Mouse (Mus musculus) hindbrain, embryonic 16.5 days (tissue): Measurements from ENCODE around the gene Rab5b. TPM values are rescaled to one million over a fixed set of nuclear protein-coding genes. Genes with fewer than 3 reads are reported as not detected.
"Not testable (repeated sequence)": the region's sequence is repeated elsewhere in the genome, so short reads cannot be mapped to it uniquely, and the experiment has no call there.

Source experiments
- ATAC-seq: fragments of 200-750 bp; cut with Nextera tagmentation; 2 replicates; pipeline ENCODE4 v1.8.0; 2017; ENCODE audit warnings: moderate TSS enrichment, moderate library complexity
- H3K27ac ChIP-seq: fragments of 300-500 bp; sonication (generic); 2 replicates; pipeline ENCODE4 v1.5.1; 2014; ENCODE audit warnings: low read depth, mild to moderate bottlenecking, control low read depth, low read length, moderate library complexity
- H3K27me3 ChIP-seq: fragments of 300-500 bp; sonication (generic); replicated peaks from 2 replicates; pipeline ENCODE4 v1.6.1; 2014; ENCODE audit warnings: low read length; ENCODE audit not compliant: control insufficient read depth, insufficient read depth
- H3K36me3 ChIP-seq: fragments of 300-500 bp; sonication (generic); 2 replicates; pipeline ENCODE4 v1.6.1; 2014; ENCODE audit warnings: mild to moderate bottlenecking, low read length, moderate library complexity, mixed read lengths; ENCODE audit not compliant: control insufficient read depth, insufficient read depth
- H3K4me1 ChIP-seq: fragments of 300-500 bp; sonication (generic); 2 replicates; pipeline ENCODE4 v1.6.1; 2014; ENCODE audit warnings: low read depth, low read length; ENCODE audit not compliant: control insufficient read depth, insufficient read depth
- H3K4me2 ChIP-seq: fragments of 300-500 bp; sonication (generic); 2 replicates; pipeline ENCODE4 v1.6.1; 2014; ENCODE audit warnings: mild to moderate bottlenecking, low read length, control low read depth, moderate library complexity
- H3K4me3 ChIP-seq: fragments of 300-500 bp; sonication (generic); 2 replicates; pipeline ENCODE4 v1.5.1; 2014; ENCODE audit warnings: mild to moderate bottlenecking, low read length, control low read depth, moderate library complexity
- H3K9ac ChIP-seq: fragments of 300-500 bp; sonication (generic); 2 replicates; pipeline ENCODE4 v1.6.1; 2014; ENCODE audit warnings: low read depth, mild to moderate bottlenecking, control low read depth, low read length, moderate library complexity
- H3K9me3 ChIP-seq: fragments of 300-500 bp; sonication (generic); 2 replicates; pipeline ENCODE4 v1.6.1; 2014; ENCODE audit warnings: mild to moderate bottlenecking, low read length, moderate library complexity; ENCODE audit not compliant: control insufficient read depth
- WGBS: fragments of 180-500 bp; shearing (Covaris S2); extraction: QIAGEN DNeasy Blood & Tissue Kit; methylation state at CpG from one replicate; pipeline ENCODE4 v1.1.7; 2014; 5-methylcytosine and 5-hydroxymethylcytosine counted together
- polyA plus RNA-seq: library from polyadenylated mRNA; unstranded; fragments of >200 nt; fragmentation: Nextera tagmentation; extraction: Ambion mirVana; gene quantifications from 2 replicates; pipeline ENCODE4 v1.2.1, GENCODE M21; 2015

Gene Rab5b
- polyA plus RNA-seq, 1 experiment from 2014 or later: 118 TPM

DNA sequence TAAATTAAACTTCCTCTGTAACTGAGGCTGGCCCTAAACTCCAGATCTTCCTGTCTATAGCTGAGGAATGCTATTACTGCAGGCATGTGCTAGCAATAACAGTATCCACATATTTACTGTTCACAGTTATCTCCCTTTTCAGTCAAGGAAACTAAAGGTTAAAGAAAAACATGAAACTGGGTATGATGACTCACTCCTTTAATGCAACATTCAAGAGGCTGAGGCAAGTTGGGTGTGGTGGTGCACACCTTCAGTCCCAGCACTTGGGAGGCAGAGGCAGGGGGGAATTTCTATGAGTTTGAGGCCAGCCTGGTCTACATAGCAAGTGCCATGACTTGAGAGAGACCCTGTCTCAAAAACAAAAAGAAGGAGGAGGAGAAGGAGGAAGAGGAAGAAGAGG, 35.9 kb upstream of the Rab5b start:
- Histone ChIP-seq H3K36me3 (no peaks in the 10 kb centered on the region), H3K4me1 (no peaks in the 10 kb centered on the region), H3K9ac (no peak overlapping the region), H3K27me3 (no peaks in the 10 kb centered on the region), H3K4me3 (no peak overlapping the region), H3K4me2 (no peak overlapping the region), H3K9me3 (no peaks in the 10 kb centered on the region), H3K27ac (no peak overlapping the region)
- no peak for ATAC-seq

DNA sequence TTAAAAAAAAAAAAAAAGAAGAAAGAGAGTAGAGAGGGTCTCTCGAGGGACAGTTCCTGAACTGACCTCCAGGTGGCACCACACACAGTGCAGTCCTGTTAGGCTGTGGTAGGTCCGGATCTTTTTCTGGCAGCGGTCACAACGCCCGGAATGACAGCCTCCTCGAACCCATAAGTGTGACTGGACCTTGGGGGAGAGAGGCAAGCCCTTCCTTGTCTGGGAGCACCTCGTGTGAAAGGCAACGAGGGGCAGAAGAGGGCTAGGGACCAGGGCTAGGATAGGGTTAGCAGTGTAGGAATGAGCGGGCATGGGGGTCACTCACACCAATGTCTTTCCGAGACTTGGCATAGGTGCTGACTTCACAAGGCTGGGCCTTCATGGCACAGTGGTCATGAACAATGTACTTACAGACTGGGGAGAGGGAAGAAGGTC, 35.0 kb upstream of the Rab5b start:
- Histone ChIP-seq H3K9me3 (no peaks in the 10 kb centered on the region), H3K4me2 (no peak overlapping the region), H3K36me3 (no peaks in the 10 kb centered on the region), H3K4me1 (no peaks in the 10 kb centered on the region), H3K27me3 (no peaks in the 10 kb centered on the region), H3K27ac (no peak overlapping the region), H3K9ac (no peak overlapping the region), H3K4me3 (no peak overlapping the region)
- peak; percentile 34; the same call in 1 of the 2 replicates for ATAC-seq
- 13% methylated on average over 10 of the region's 10 CpGs for WGBS

DNA sequence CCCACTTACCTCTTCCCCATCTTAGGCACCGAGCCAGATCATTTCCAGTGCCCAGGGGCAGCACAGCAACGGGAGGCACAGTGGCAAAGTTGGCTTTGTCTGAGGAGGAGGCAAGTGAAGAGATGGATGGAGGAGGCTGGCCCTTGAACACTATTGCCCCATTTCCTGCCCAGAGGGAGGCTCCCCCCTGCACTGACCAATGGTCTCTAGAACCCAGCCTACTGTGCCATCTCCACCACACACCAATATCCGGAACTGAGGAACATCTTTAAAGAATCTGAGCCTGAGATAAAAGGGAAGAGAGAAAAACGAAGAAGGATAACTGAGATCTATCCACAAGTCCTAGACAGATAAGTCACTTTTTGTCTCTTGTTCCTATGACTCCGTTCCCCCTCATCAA, 32.0 kb upstream of the Rab5b start:
- H3K4me2 ChIP-seq: no peak overlapping the region

DNA sequence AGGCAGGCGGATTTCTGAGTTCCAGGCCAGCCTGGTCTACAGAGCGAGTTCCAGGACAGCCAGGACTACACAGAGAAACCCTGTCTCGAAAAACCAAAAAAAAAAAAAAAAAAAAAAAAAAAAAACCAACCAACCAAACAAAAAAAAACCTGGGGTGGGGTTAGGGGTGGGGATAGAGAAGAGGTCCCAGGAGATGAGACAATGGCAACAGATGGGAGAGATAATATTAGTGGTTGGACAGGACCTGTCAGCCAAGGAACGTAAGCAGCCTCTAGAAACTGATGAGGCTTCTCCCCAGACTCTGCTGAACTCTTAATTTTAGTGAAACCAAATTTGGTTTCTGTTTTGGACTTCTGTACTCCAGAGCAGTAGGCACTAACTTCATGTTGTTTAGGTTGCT, 29.4 kb upstream of the Rab5b start:
- H3K4me2 ChIP-seq, H3K27ac ChIP-seq, ATAC-seq, H3K9me3 ChIP-seq, H3K4me3 ChIP-seq, H3K4me1 ChIP-seq, H3K27me3 ChIP-seq, H3K36me3 ChIP-seq, H3K9ac ChIP-seq: not testable (repeated sequence)
- 76% methylated on average over 3 of the region's 4 CpGs for WGBS

More for the DNA sequence above, 32.0 kb upstream of the Rab5b start:
- no peak for ATAC-seq
- H3K9me3 ChIP-seq: no peaks in the 10 kb centered on the region
- H3K4me3 ChIP-seq: no peak overlapping the region
- H3K36me3 ChIP-seq: no peaks in the 10 kb centered on the region
- H3K27me3 ChIP-seq: no peaks in the 10 kb centered on the region
- H3K27ac ChIP-seq: no peak overlapping the region
- WGBS: 86% methylated on average over 5 of the region's 5 CpGs
- H3K9ac ChIP-seq: no peak overlapping the region
- H3K4me1 ChIP-seq: no peaks in the 10 kb centered on the region

DNA sequence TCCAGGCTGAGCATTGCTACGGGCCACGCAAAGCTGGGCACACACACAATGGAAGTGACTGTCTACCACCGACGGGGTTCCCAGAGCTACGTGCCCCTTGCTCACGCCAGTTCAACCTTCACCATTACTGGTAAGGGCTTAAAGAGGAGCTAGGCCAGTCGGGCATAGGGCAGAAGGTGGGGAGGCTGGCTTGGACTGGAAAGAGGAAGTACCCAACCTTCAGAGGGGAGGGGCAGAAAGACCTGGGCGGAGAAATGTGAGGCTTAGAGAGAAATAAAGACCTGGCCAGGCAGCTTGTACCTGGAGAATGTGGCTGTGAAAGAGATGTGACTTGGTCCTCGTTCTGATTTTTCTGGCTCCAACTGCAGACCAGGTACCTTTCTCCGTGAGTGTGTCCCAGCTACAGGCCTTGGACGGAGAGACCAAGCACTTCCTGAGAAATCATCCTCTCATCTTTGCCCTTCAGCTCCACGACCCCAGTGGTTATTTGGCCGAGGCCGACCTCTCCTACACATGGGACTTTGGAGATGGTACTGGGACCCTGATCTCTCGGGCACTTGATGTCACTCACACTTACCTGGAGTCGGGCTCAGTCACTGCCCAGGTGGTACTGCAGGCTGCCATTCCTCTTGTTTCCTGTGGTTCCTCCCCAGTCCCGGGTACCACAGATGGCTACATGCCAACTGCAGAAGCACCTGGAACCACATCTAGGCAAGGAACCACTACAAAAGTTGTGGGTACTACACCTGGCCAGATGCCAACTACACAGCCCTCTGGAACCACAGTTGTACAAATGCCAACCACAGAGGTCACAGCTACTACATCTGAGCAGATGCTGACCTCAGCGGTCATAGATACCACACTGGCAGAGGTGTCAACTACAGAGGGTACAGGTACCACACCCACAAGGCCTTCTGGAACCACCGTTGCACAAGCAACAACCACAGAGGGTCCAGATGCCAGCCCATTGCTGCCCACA, 19.8 kb upstream of the Rab5b start:
- Histone ChIP-seq H3K4me2 (no peak overlapping the region), H3K27me3 (no peaks in the 10 kb centered on the region), H3K4me1 (no peaks in the 10 kb centered on the region), H3K9ac (no peak overlapping the region), H3K9me3 (no peaks in the 10 kb centered on the region), H3K27ac (no peak overlapping the region), H3K4me3 (no peak overlapping the region), H3K36me3 (no peaks in the 10 kb centered on the region)
- WGBS: 89% methylated on average over 19 of the region's 19 CpGs
- no peak for ATAC-seq

DNA sequence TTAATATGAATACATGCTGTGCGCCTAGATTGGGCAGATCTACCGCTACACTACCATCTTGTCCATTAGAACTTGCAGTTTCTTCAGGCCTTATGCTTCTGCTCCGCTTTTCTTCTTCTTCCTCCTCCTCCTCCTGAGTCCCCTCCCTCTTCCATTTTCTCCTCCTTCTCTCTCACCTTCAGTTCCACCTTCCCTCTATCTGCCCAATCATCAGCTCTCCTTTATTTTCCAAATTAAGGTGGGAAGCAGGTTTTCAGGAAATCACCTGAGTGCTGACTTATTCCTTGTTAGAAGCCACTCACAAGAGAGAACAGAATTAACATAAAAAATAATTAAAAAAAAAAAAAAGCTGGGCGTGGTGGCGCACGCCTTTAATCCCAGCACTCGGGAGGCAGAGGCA, 15.3 kb upstream of the Rab5b start:
- not testable (repeated sequence) for H3K9me3 ChIP-seq, H3K27ac ChIP-seq, H3K4me1 ChIP-seq, H3K4me3 ChIP-seq, H3K4me2 ChIP-seq, H3K36me3 ChIP-seq, H3K27me3 ChIP-seq, ATAC-seq, H3K9ac ChIP-seq
- 90% methylated on average over 7 of the region's 7 CpGs for WGBS

DNA sequence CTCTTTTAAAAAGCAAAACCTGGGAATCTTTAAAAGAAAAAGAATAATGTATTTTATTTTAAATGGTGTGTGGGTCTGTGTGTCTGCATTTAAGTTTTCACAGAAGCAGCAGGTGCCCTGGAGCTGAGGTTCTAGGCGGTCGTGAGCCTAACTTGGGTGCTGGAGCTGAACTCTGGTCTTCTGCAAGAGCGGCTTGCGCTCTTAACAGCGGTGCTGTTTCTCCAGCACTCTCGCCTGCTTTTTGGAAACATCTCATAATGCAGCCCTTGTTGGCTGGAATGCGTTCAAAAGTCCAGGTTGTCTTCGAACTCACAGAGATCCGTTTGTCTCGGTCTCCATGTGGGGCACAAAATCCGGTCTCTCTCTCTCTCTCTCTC, 9.2 kb upstream of the Rab5b start:
- no peak overlapping the region; the same call in 1 of the 2 replicates for H3K27ac ChIP-seq
- H3K9me3 ChIP-seq: no peaks in the 10 kb centered on the region
- H3K9ac ChIP-seq: peak overlapping the region; percentile 42
- H3K36me3 ChIP-seq: no peaks in the 10 kb centered on the region
- H3K27me3 ChIP-seq: no peaks in the 10 kb centered on the region; the same call in 1 of the 2 replicates
- H3K4me2 ChIP-seq: peak overlapping the region; percentile 87
- H3K4me1 ChIP-seq: peaks cover 11% of the 10 kb centered on the region
- peak; percentile 11; the same call in 1 of the 2 replicates for ATAC-seq
- peak overlapping the region; percentile 61 for H3K4me3 ChIP-seq
- WGBS: 13% methylated on average over 11 of the region's 11 CpGs

DNA sequence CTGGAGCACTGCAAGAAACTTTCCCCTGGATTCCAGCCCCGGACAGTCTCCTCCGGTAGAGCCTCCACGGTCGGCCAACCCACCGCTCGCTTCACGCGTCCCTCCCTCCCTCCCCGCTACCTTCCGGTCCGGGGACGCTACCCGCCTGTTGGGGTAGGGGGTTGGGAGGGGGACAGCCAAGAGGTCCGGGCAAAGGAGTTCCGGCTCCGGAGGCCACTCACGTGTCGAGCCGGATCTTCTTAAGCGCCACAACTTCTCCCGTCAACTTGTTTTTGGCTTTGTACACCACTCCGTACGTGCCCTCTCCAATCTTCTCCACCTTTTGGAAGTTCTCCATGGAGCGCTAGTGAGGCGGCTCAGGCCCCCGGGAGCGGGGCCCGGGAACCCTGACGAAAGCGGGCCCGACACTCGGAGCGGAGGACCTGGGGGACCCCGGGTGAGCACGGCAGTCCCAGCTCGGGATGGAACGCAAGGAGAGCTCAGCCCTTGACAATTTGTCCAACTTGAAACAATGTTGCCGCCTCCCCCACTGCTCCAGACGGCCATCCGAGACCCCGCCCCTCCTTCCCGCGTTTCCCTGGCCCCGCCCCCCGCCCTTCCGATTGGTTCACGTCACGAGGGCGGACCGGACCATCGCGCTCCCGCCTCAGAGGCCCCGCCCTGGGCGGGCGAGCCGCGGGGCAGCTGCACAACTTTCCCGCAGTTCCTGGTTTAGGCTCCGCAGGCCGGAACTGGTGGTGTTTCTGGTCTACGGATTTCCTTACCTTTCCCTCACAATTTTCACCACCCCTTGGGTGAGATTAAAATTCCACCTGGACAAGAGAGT, 8.6 kb upstream of the Rab5b start, which contains the start of gene Cdk2:
Cdk2 (minus strand) TSS at position 541 of the 826 bp plus-strand sequence.
- no peaks in the 10 kb centered on the region for H3K36me3 ChIP-seq
- under 1% methylated on average over 53 of the region's 62 CpGs for WGBS
- peaks cover 11% of the 10 kb centered on the region for H3K4me1 ChIP-seq
- H3K9me3 ChIP-seq: no peaks in the 10 kb centered on the region
- peak within 1 kb of the TSS; percentile 87 for H3K4me2 ChIP-seq
- H3K9ac ChIP-seq: peak within 1 kb of the TSS; percentile 59
- no peaks in the 10 kb centered on the region; the same call in 1 of the 2 replicates for H3K27me3 ChIP-seq
- peak within 1 kb of the TSS; percentile 79 for H3K27ac ChIP-seq
- ATAC-seq: peak; percentile 92
- peak within 1 kb of the TSS; percentile 61 for H3K4me3 ChIP-seq

DNA sequence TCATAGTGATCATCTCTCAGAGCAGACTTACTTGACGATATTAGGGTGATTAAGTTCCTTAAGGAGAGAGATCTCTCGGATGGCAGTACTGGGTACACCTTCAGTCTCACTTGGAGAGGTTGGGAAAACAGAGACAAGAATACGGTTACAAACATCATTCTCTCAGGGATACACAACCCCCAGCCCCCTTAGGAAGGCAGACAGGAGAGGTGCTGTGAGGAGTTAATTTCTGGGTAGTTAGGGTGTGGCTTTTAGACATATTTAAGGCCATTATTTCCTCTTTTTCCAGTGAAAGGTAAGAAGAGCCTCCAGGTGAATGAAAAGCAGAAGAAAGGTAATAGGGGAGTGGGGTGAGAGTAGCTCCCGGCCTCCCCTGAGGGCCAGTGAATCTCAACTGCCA, 7.8 kb upstream of the Rab5b start, which contains the start of gene Pmel:
Pmel (plus strand) TSS at position 301 of the 400 bp plus-strand sequence.
- Histone ChIP-seq H3K4me3 (peak within 1 kb of the TSS; percentile 61), H3K27ac (peak within 1 kb of the TSS; percentile 79), H3K9me3 (no peaks in the 10 kb centered on the region), H3K36me3 (no peaks in the 10 kb centered on the region), H3K9ac (peak within 1 kb of the TSS; percentile 59), H3K4me1 (peaks cover 11% of the 10 kb centered on the region), H3K27me3 (no peaks in the 10 kb centered on the region; the same call in 1 of the 2 replicates), H3K4me2 (peak within 1 kb of the TSS; percentile 87)
- 26% methylated on average over 4 of the region's 4 CpGs for WGBS
- no peak for ATAC-seq
